8 mouse cellular contexts compared by ENCODE assay signal in genomic region chr17:14232629-14233028, GRCm38 (mm10). TPM values are rescaled to one million over a fixed set of nuclear protein-coding genes. Genes with fewer than 3 reads are reported as not detected.
DNase-seq lines count a peak whose midpoint lies in the region; ATAC-seq and TF ChIP-seq lines count a peak whose summit lies in the region.

No protein-coding gene starts in this region.

- H3K4me2 ChIP-seq in kidney, embryonic 16.5 days (replicated peaks; ENCODE audit: low read depth, low read length) = no peak overlapping the region
- H3K4me2 ChIP-seq in liver, embryonic 11.5 days = no peak overlapping the region
- H3K4me2 ChIP-seq in neural tube, embryonic 15.5 days = no peak overlapping the region

- no peaks in the 10 kb centered on the region for H3K4me1 ChIP-seq in thymus, adult 2 months (replicated peaks; ENCODE audit: control insufficient read depth, insufficient read depth, low read length)
- H3K4me1 ChIP-seq in kidney, embryonic 16.5 days (ENCODE audit: insufficient read depth, low read length) = peaks cover 13% of the 10 kb centered on the region
- H3K4me1 ChIP-seq in liver, embryonic 11.5 days (replicated peaks; ENCODE audit: control insufficient read depth, insufficient read depth, low read length) = no peaks in the 10 kb centered on the region
- peaks cover 10% of the 10 kb centered on the region for H3K4me1 ChIP-seq in neural tube, embryonic 15.5 days

- no peak for TF ChIP-seq CTCF in thymus, adult 2 months (IDR thresholded peaks at IDR 0.05; ENCODE audit: borderline replicate concordance, control insufficient read depth, extremely low read depth, insufficient read depth, low read length, poor library complexity)

- DNase-seq in thymus, adult 2 months = peak; percentile 40
- no peak for DNase-seq in thymus, adult 18-20 months
- peak; percentile 93 for DNase-seq in embryo, embryonic 10.5 days (ENCODE audit: low spot score)
- peak; percentile 77 for DNase-seq in heart, adult 8-10 months (ENCODE audit: low spot score)
- peak; percentile 65 for DNase-seq in liver, embryonic 11.5 days (ENCODE audit: low spot score)
- DNase-seq in thymus, postnatal 4 days = peak; percentile 77

- H3K9me3 ChIP-seq in kidney, embryonic 16.5 days (ENCODE audit: low read length) = no peaks in the 10 kb centered on the region
- H3K9me3 ChIP-seq in liver, embryonic 11.5 days (ENCODE audit: control insufficient read depth, low read length) = no peaks in the 10 kb centered on the region
- H3K9me3 ChIP-seq in neural tube, embryonic 15.5 days (replicated peaks) = no peaks in the 10 kb centered on the region

- no peaks in the 10 kb centered on the region for H3K36me3 ChIP-seq in thymus, adult 2 months (ENCODE audit: control insufficient read depth, insufficient read depth, low read length)
- H3K36me3 ChIP-seq in kidney, embryonic 16.5 days (ENCODE audit: insufficient read depth, low read length) = no peaks in the 10 kb centered on the region
- H3K36me3 ChIP-seq in liver, embryonic 11.5 days (ENCODE audit: control insufficient read depth, insufficient read depth, low read length) = no peaks in the 10 kb centered on the region
- H3K36me3 ChIP-seq in neural tube, embryonic 15.5 days = no peaks in the 10 kb centered on the region

- H3K9ac ChIP-seq in kidney, embryonic 16.5 days (replicated peaks; ENCODE audit: low read length) = no peak overlapping the region
- H3K9ac ChIP-seq in liver, embryonic 11.5 days (ENCODE audit: low read depth, low read length) = no peak overlapping the region
- no peak overlapping the region for H3K9ac ChIP-seq in neural tube, embryonic 15.5 days (replicated peaks)

- no peak overlapping the region for H3K27ac ChIP-seq in thymus, adult 2 months (ENCODE audit: control insufficient read depth, insufficient read depth, low read length)
- H3K27ac ChIP-seq in kidney, embryonic 16.5 days (ENCODE audit: low read length) = no peak overlapping the region
- no peak overlapping the region for H3K27ac ChIP-seq in liver, embryonic 11.5 days (ENCODE audit: low read depth, low read length)
- H3K27ac ChIP-seq in neural tube, embryonic 15.5 days (replicated peaks) = no peak overlapping the region

- no peak overlapping the region for H3K4me3 ChIP-seq in thymus, adult 2 months (ENCODE audit: control insufficient read depth, insufficient read depth, low read length)
- no peak overlapping the region for H3K4me3 ChIP-seq in kidney, embryonic 16.5 days (ENCODE audit: low read length)
- no peak overlapping the region for H3K4me3 ChIP-seq in liver, embryonic 11.5 days (ENCODE audit: low read depth, low read length)
- no peak overlapping the region for H3K4me3 ChIP-seq in neural tube, embryonic 15.5 days (replicated peaks)

- no peaks in the 10 kb centered on the region for H3K27me3 ChIP-seq in thymus, adult 2 months (ENCODE audit: control insufficient read depth, insufficient read depth, low read length)
- peaks cover 31% of the 10 kb centered on the region for H3K27me3 ChIP-seq in kidney, embryonic 16.5 days (ENCODE audit: insufficient read depth, low read length)
- peaks cover 8% of the 10 kb centered on the region; the same call in 1 of the 2 replicates for H3K27me3 ChIP-seq in liver, embryonic 11.5 days (replicated peaks; ENCODE audit: control insufficient read depth, insufficient read depth, low read length)
- H3K27me3 ChIP-seq in neural tube, embryonic 15.5 days (replicated peaks) = 0 out of 2 replicates have a peak, but pooled peaks cover under 1% of the 10 kb centered on the region

- TF ChIP-seq POLR2A in thymus, adult 2 months (IDR thresholded peaks at IDR 0.05; ENCODE audit: control insufficient read depth, extremely low read depth, insufficient read depth, low read length, poor library complexity) = no peak

- ATAC-seq in kidney, embryonic 16.5 days (ENCODE audit: low FRiP score, low TSS enrichment) = 0 out of 2 replicates have a peak, but pooled peaks have one; percentile 12
- no peak for ATAC-seq in liver, embryonic 11.5 days (replicated peaks; ENCODE audit: low FRiP score)
- ATAC-seq in neural tube, embryonic 15.5 days (ENCODE audit: low FRiP score) = peak; percentile 60; the same call in 1 of the 2 replicates

- WGBS in thymus, adult 2 months = 58% methylated on average over 3 of the region's 3 CpGs
- WGBS in kidney, embryonic 16.5 days = 61% methylated on average over 3 of the region's 3 CpGs
- WGBS in liver, embryonic 11.5 days = 58% methylated on average over 3 of the region's 3 CpGs
- 57% methylated on average over 3 of the region's 3 CpGs for WGBS in neural tube, embryonic 15.5 days

RNA-seq across cellular contexts. Expression of gene Dact2, which starts 28.5 kb away (rescaled TPM):
- 37.4 and 45.8 TPM in 2 replicates for polyA plus RNA-seq in thymus, adult 2 months (2012; rRNA removed)
- total RNA-seq in heart, adult 8-10 months (2022) = 1 to 10 TPM in 2 of 4 experiments, under 1 TPM in 2; 0.94 to 1.3 (median 0.98) TPM
- polyA plus RNA-seq in kidney, embryonic 16.5 days (2015; fragmentation: Nextera tagmentation; extraction: Ambion mirVana) = 15.0 and 17.7 TPM in 2 replicates
- polyA plus RNA-seq in liver, embryonic 11.5 days (2014; fragmentation: Nextera tagmentation; extraction: Ambion mirVana) = 2.3 and 3.0 TPM in 2 replicates
- polyA plus RNA-seq in neural tube, embryonic 15.5 days (2015; fragmentation: Nextera tagmentation; extraction: Ambion mirVana) = 3.7 and 9.1 TPM in 2 replicates

RNA-seq across cellular contexts. Expression of gene Smoc2, which starts 46.7 kb away (rescaled TPM):
- polyA plus RNA-seq in thymus, adult 2 months (2012; rRNA removed) = 15.6 and 17.8 TPM in 2 replicates
- total RNA-seq in heart, adult 8-10 months (2022) = 10 to 100 TPM; 39.4 to 55.1 (median 46.0) TPM
- polyA plus RNA-seq in kidney, embryonic 16.5 days (2015; fragmentation: Nextera tagmentation; extraction: Ambion mirVana) = 93.7 and 97.5 TPM in 2 replicates
- 11.8 and 12.8 TPM in 2 replicates for polyA plus RNA-seq in liver, embryonic 11.5 days (2014; fragmentation: Nextera tagmentation; extraction: Ambion mirVana)
- polyA plus RNA-seq in neural tube, embryonic 15.5 days (2015; fragmentation: Nextera tagmentation; extraction: Ambion mirVana) = 12.8 and 34.6 TPM in 2 replicates

Comparison
In these comparisons a context has a peak if more than half of its experiments do, and no peak if none do; other contexts are left out.
1. DNase-seq: peak in thymus, adult 2 months (single experiment), embryo, embryonic 10.5 days (single experiment), heart, adult 8-10 months (single experiment), liver, embryonic 11.5 days (single experiment) and thymus, postnatal 4 days (single experiment); none in thymus, adult 18-20 months (0 of 2).